ENCODE assay signal across 9 mouse cellular contexts in the genomic region with DNA sequence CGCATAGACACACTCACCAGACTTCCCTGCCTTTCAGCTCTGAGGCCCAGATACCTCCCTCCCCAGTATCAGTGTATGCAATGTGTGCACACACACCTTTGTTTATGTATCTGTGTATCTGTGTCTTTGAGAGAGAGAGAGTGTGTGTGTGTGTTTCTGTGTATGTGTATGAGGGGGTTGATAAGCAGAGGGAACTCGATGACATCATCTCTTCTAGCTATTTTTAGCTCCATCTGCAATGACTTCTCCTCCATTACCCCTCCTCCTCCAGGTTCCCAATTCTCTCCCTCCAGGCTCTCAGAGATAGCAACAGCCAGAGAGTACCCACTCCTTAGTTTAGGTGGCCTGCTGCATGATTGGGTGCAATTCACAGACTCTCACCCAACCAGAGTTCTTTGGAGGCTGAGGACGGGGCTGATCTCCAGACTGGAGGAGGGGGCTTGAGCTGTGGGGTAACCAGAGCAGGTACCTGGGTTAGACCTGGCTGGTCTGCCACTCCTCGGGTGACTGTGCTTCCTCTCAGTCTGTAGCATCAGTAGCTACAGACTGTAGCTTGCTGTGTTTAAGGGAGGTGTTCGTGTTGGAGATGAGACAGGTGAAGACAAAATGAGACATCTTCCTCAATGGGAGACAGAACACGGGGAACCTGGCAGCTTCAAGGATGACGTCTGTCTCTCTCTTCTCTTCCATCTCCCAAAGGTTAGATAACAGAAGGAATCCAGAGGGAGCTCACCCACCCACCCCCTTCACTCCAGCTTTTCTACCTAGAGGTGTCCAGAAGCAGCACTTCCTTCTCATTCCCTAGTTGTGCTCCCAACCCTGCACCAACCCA. TPM values are rescaled to one million over a fixed set of nuclear protein-coding genes. Genes with fewer than 3 reads are reported as not detected.
DNase-seq lines count a peak whose midpoint lies in the region; ATAC-seq and TF ChIP-seq lines count a peak whose summit lies in the region.
"Had no signal": no experiment of that assay in that cellular context is flagged by ENCODE, and none has a peak within 500 bp of the region (broad histone marks: within the 10 kb centered on the region; RNA-seq: fewer than 3 reads in every experiment).

No protein-coding gene starts in this region.

- H3K27me3 ChIP-seq in kidney, postnatal 0 days (ENCODE audit: insufficient read depth, low read length), result no peaks in the 10 kb centered on the region
- no peaks in the 10 kb centered on the region for H3K27me3 ChIP-seq in limb, embryonic 13.5 days
- no peaks in the 10 kb centered on the region for H3K27me3 ChIP-seq in neural tube, embryonic 15.5 days (replicated peaks)

- no peaks in the 10 kb centered on the region for H3K36me3 ChIP-seq in kidney, postnatal 0 days (ENCODE audit: insufficient read depth, low read length)
- H3K36me3 ChIP-seq in limb, embryonic 13.5 days, result no peaks in the 10 kb centered on the region
- H3K36me3 ChIP-seq in neural tube, embryonic 15.5 days, result no peaks in the 10 kb centered on the region

- H3K4me1 ChIP-seq in kidney, postnatal 0 days (replicated peaks; ENCODE audit: insufficient read depth, low read length), result peaks cover 35% of the 10 kb centered on the region
- peaks cover 35% of the 10 kb centered on the region for H3K4me1 ChIP-seq in limb, embryonic 13.5 days
- H3K4me1 ChIP-seq in neural tube, embryonic 15.5 days, result peaks cover 24% of the 10 kb centered on the region

- ATAC-seq in kidney, postnatal 0 days (replicated peaks; ENCODE audit: low FRiP score, low read depth), result no peak
- ATAC-seq in limb, embryonic 13.5 days (ENCODE audit: low FRiP score, low read depth), result no peak
- peak; percentile 46; the same call in 1 of the 2 replicates for ATAC-seq in neural tube, embryonic 15.5 days (ENCODE audit: low FRiP score)

- no peak for DNase-seq in kidney, postnatal 0 days (ENCODE audit: low spot score)
- no peak for DNase-seq in kidney, postnatal 10 days
- DNase-seq in c-Kit-positive CD71-positive TER-119-positive erythroid progenitor cells, embryonic 14.5 days (ENCODE audit: low spot score), result peak; percentile 56
- peak; percentile 60 to 65 for DNase-seq in frontal cortex, adult 2 months (ENCODE audit: extremely low spot score in 1 of 2, low spot score in 1 of 2)
- no peak for DNase-seq in adrenal gland, postnatal 36 days
- no peak for DNase-seq in T-cell, adult 2 months (ENCODE audit: low spot score)

- peak overlapping the region; percentile 49 for H3K9ac ChIP-seq in kidney, postnatal 0 days (ENCODE audit: low read depth, low read length)
- H3K9ac ChIP-seq in limb, embryonic 13.5 days, result no peak overlapping the region
- H3K9ac ChIP-seq in neural tube, embryonic 15.5 days (replicated peaks), result 0 out of 2 replicates have a peak overlapping the region, but pooled peaks have one; percentile 24

- 0 out of 2 replicates have a peak overlapping the region, but pooled peaks have one; percentile 6 for H3K4me3 ChIP-seq in kidney, postnatal 0 days (replicated peaks; ENCODE audit: low read depth, low read length)
- no peak overlapping the region for H3K4me3 ChIP-seq in limb, embryonic 13.5 days
- H3K4me3 ChIP-seq in neural tube, embryonic 15.5 days (replicated peaks), result no peak overlapping the region

- 63% methylated on average over 7 of the region's 7 CpGs for WGBS in kidney, postnatal 0 days
- 60% methylated on average over 7 of the region's 7 CpGs for WGBS in limb, embryonic 13.5 days
- 75% methylated on average over 7 of the region's 7 CpGs for WGBS in neural tube, embryonic 15.5 days

- H3K9me3 ChIP-seq in kidney, postnatal 0 days (replicated peaks; ENCODE audit: low read length), result no peaks in the 10 kb centered on the region
- H3K9me3 ChIP-seq in limb, embryonic 13.5 days, result no peaks in the 10 kb centered on the region
- no peaks in the 10 kb centered on the region for H3K9me3 ChIP-seq in neural tube, embryonic 15.5 days (replicated peaks)

- no peak for TF ChIP-seq CTCF in kidney, postnatal 0 days (IDR thresholded peaks at IDR 0.05; ENCODE audit: low read depth)

- H3K4me2 ChIP-seq in kidney, postnatal 0 days (ENCODE audit: low read length), result peak overlapping the region; percentile 41
- peak overlapping the region; percentile 48 for H3K4me2 ChIP-seq in limb, embryonic 13.5 days (replicated peaks)
- H3K4me2 ChIP-seq in neural tube, embryonic 15.5 days, result no peak overlapping the region

- H3K27ac ChIP-seq in kidney, postnatal 0 days, result peak overlapping the region; percentile 90
- no peak overlapping the region for H3K27ac ChIP-seq in limb, embryonic 13.5 days
- peak overlapping the region; percentile 45; the same call in 1 of the 2 replicates for H3K27ac ChIP-seq in neural tube, embryonic 15.5 days (replicated peaks)

RNA-seq across cellular contexts. Expression of a gene that starts 2.7 kb away (rescaled TPM):
- polyA plus RNA-seq in kidney, postnatal 0 days (2015; fragmentation: Nextera tagmentation; extraction: Ambion mirVana), result not detected in 2 replicates
- 0.14 TPM in 1 of 2 replicates, not detected in the other for polyA plus RNA-seq in frontal cortex, adult 2 months (2012; rRNA removed)
- not detected in 2 replicates for polyA plus RNA-seq in limb, embryonic 13.5 days (2015; fragmentation: Nextera tagmentation; extraction: Ambion mirVana)
- polyA plus RNA-seq in neural tube, embryonic 15.5 days (2015; fragmentation: Nextera tagmentation; extraction: Ambion mirVana), result not detected in 2 replicates
- total RNA-seq in adrenal gland, postnatal 36 days (2021), result not detected
- polyA plus RNA-seq: limb, embryonic 11.5 days had no signal

RNA-seq across cellular contexts. Expression of a gene that starts 2.8 kb away (rescaled TPM):
- not detected in 2 replicates for polyA plus RNA-seq in kidney, postnatal 0 days (2015; fragmentation: Nextera tagmentation; extraction: Ambion mirVana)
- not detected in 2 replicates for polyA plus RNA-seq in frontal cortex, adult 2 months (2012; rRNA removed)
- not detected in 2 replicates for polyA plus RNA-seq in limb, embryonic 13.5 days (2015; fragmentation: Nextera tagmentation; extraction: Ambion mirVana)
- not detected in 2 replicates for polyA plus RNA-seq in neural tube, embryonic 15.5 days (2015; fragmentation: Nextera tagmentation; extraction: Ambion mirVana)
- total RNA-seq in adrenal gland, postnatal 36 days (2021), result not detected
- polyA plus RNA-seq: limb, embryonic 11.5 days had no signal

RNA-seq across cellular contexts. Expression of a gene that starts 8.5 kb away (rescaled TPM):
- 16.5 and 20.0 TPM in 2 replicates for polyA plus RNA-seq in kidney, postnatal 0 days (2015; fragmentation: Nextera tagmentation; extraction: Ambion mirVana)
- polyA plus RNA-seq in frontal cortex, adult 2 months (2012; rRNA removed), result 0.20 and 0.23 TPM in 2 replicates
- polyA plus RNA-seq in limb, embryonic 13.5 days (2015; fragmentation: Nextera tagmentation; extraction: Ambion mirVana), result 0.10 TPM in 1 of 2 replicates, not detected in the other
- 0.27 and 5.8 TPM in 2 replicates for polyA plus RNA-seq in neural tube, embryonic 15.5 days (2015; fragmentation: Nextera tagmentation; extraction: Ambion mirVana)
- not detected for total RNA-seq in adrenal gland, postnatal 36 days (2021)

RNA-seq across cellular contexts. Expression of a gene that starts 24.8 kb away (rescaled TPM):
- polyA plus RNA-seq in kidney, postnatal 0 days (2015; fragmentation: Nextera tagmentation; extraction: Ambion mirVana), result 4.5 and 4.9 TPM in 2 replicates
- polyA plus RNA-seq in frontal cortex, adult 2 months (2012; rRNA removed), result 11.3 and 12.1 TPM in 2 replicates
- 2.3 and 2.6 TPM in 2 replicates for polyA plus RNA-seq in limb, embryonic 13.5 days (2015; fragmentation: Nextera tagmentation; extraction: Ambion mirVana)
- polyA plus RNA-seq in neural tube, embryonic 15.5 days (2015; fragmentation: Nextera tagmentation; extraction: Ambion mirVana), result 2.6 and 2.7 TPM in 2 replicates
- total RNA-seq in adrenal gland, postnatal 36 days (2021), result 10 to 100 TPM in 1 of 2 experiments, 1 to 10 TPM in 1; 7.6 to 10.1 TPM

RNA-seq across cellular contexts. Expression of a gene that starts 45.5 kb away (rescaled TPM):
- 13.9 and 18.6 TPM in 2 replicates for polyA plus RNA-seq in kidney, postnatal 0 days (2015; fragmentation: Nextera tagmentation; extraction: Ambion mirVana)
- 40.4 and 44.9 TPM in 2 replicates for polyA plus RNA-seq in frontal cortex, adult 2 months (2012; rRNA removed)
- polyA plus RNA-seq in limb, embryonic 13.5 days (2015; fragmentation: Nextera tagmentation; extraction: Ambion mirVana), result 25.3 and 27.9 TPM in 2 replicates
- polyA plus RNA-seq in neural tube, embryonic 15.5 days (2015; fragmentation: Nextera tagmentation; extraction: Ambion mirVana), result 43.1 and 52.6 TPM in 2 replicates
- total RNA-seq in adrenal gland, postnatal 36 days (2021), result 10 to 100 TPM; 15.7 to 19.7 TPM

Comparison
In these comparisons a context has a peak if more than half of its experiments do, and no peak if none do; other contexts are left out.
1. DNase-seq: peak in c-Kit-positive CD71-positive TER-119-positive erythroid progenitor cells, embryonic 14.5 days (single experiment) and frontal cortex, adult 2 months (2 of 2); none in kidney, postnatal 0 days (single experiment), kidney, postnatal 10 days (single experiment), adrenal gland, postnatal 36 days (0 of 2) and T-cell, adult 2 months (single experiment).